Mouse (Mus musculus) left cerebral cortex, adult 11 months (tissue): ENCODE measurements around the gene Pakap.

ENCODE experiments used
- DNase-seq: peaks from one replicate; pipeline ENCODE4 v3.0.0; 2022; ENCODE audit warnings: low spot score

Gene Pakap

GRCm38 (mm10) chr4:57914193-57915190 is 346.5 kb downstream of the Pakap start:
- no peak for DNase-seq

GRCm38 (mm10) chr4:57915216-57915965 is 347.4 kb downstream of the Pakap start:
- DNase-seq = no peak

GRCm38 (mm10) chr4:57916201-57916661 is 348.3 kb downstream of the Pakap start, which contains the start of gene D630039A03Rik:
D630039A03Rik (minus strand) TSS chr4:57916297.
- no peak for DNase-seq

- no peak for DNase-seq
These were observed 348.7 kb downstream of the Pakap start for GRCm38 (mm10) chr4:57916711-57917110.

- no peak for DNase-seq
These were observed 351.8 kb downstream of the Pakap start for GRCm38 (mm10) chr4:57919494-57920423.

GRCm38 (mm10) chr4:57920522-57920921 is 352.5 kb downstream of the Pakap start:
- DNase-seq = no peak

- no peak for DNase-seq
These were observed 354.2 kb downstream of the Pakap start for GRCm38 (mm10) chr4:57922171-57922570.

GRCm38 (mm10) chr4:57924556-57925071 is 356.6 kb downstream of the Pakap start:
- DNase-seq = no peak

GRCm38 (mm10) chr4:57927464-57928205 is 359.7 kb downstream of the Pakap start:
- DNase-seq = no peak

- DNase-seq = no peak
These were observed 362.7 kb downstream of the Pakap start for GRCm38 (mm10) chr4:57930559-57931170.

- no peak for DNase-seq
These were observed 366.2 kb downstream of the Pakap start for GRCm38 (mm10) chr4:57934181-57934580.

- no peak for DNase-seq
These were observed 369.3 kb downstream of the Pakap start for GRCm38 (mm10) chr4:57937292-57937691.

GRCm38 (mm10) chr4:57940631-57941030 is 372.7 kb downstream of the Pakap start:
- DNase-seq = no peak

- DNase-seq = no peak
These were observed 374.9 kb downstream of the Pakap start for GRCm38 (mm10) chr4:57942892-57943291.
